Mouse (Mus musculus): Measurements from ENCODE around the gene Krt84.

Krt84 gene

DNA sequence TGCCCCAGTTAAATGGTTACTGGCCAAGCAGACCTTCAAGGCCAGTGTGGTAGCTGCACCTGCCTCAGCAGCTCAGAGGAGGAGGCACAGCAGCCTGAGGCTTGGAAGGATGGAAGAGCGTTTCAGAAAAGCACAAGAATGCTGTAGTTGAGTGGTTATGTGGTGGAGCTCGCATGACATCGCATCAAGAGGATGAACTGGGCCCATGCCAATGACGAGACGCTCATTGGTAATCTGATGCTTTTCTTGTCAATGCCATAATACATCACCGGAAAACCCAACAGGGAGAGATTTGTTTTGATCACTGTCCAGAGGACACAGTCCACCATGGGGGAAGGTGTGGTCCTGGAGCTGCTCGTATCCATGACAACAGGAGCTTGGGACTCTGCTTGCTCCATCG, 37.4 kb downstream of the Krt84 start:
- DNase-seq (ENCODE audit: low read depth), result peak; percentile 86

GRCm38 (mm10) chr15:101494203-101494602, 38.4 kb downstream of the Krt84 start:
- DNase-seq (ENCODE audit: low read depth), result peak; percentile 31

DNA sequence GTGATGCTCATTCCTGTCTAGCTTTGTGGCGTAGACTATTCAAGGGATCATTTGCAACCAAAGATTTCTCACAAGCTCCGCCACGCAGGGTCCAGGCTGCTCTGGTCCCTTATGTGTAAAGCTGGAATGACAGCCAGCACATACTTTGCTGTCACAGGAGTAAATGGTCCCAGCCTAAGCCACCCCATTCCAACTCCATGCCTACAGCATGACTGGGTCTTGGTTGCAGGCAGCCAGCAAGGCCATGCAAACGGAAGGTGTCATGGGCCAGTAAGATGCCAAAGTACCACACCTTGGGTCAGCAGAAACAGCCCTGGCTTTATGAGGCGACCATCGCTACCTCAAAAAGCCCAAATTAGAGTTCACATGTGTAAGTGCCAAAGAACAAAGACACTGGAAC, 38.9 kb downstream of the Krt84 start:
- no peak for DNase-seq (ENCODE audit: low read depth)

GRCm38 (mm10) chr15:101492718-101493117, 39.9 kb downstream of the Krt84 start:
- DNase-seq (ENCODE audit: low read depth), result peak; percentile 29

DNA sequence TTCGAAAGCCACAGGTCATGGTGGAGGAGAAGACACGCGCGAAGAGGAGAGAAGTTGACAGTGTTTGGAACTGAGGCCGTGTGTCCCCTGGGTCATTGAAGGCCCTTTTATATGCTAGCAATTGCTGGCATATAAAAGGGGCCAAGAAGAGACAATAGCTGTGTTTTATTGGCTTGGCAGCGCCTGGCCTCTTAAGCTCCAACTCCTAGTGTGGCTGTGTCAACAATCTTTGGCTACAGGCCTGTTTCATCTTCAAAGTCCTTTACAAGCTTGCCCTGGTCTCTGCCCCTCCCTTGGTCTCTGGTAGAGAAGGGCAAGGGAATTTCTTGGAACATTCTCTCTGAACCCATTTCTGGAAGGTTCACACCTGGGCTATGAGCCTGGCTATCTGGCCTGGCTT, 41.2 kb downstream of the Krt84 start, which contains the start of gene Krt83:
Gene Krt83 (minus strand): TSS at position 82 of the 400 bp plus-strand sequence.
- no peak for DNase-seq (ENCODE audit: low read depth)

DNA sequence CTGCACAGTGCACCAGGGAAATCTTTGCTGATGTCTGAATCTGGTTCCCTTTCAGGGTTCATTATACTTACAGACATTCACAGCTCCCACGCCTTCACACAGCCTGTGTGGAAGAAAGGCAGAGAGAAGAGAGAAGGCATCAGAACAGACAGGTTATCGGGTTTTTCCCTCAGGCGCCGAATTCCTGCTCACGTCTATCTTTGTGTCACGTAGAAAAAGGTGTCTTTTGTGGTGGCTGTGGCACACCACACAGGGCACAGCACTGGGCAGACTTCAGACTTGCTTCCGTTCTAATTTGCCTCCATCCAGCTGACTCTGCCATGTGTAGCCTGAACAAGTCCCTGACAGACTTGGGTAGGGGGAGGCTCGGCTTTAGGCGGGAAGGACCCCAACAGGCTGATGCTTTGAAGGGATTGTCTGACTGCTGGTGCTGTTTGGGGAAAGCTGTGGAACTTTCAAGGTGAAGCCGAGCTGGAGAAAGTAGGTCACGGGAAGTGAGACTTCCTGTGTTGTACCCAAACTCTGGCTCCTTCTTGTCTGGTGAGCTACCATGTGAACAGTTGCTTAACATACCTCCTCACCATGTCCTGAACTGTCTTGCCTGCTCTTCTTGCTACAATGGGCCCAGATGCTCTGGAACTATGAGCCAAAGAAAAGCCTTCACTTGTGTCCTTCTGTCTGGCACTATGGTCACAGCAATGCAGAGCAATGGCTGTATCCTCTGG, 46.5 kb downstream of the Krt84 start:
- no peak for DNase-seq (ENCODE audit: low read depth)

DNA sequence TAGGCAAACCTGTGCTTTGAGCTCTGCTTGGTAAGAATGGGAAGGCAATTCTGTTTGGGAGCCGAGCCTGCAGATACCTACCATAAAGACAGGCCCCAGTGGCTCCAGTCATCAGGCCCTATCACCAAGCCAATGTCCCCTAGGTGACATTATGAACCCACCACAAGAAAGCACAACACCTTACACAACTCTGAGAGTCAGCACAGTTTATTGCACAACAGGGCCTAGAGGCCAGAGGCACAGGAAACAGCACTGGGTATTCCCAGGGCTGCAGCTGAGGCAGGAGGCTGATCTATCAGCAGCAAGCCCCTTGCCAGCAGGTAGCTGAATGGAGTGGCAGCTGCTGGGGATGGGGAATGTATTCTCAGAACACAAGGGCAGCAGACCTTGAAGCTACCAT, 47.7 kb downstream of the Krt84 start:
- peak; percentile 29 for DNase-seq (ENCODE audit: low read depth)

- DNase-seq (ENCODE audit: low read depth), result peak; percentile 59
Measured at GRCm38 (mm10) chr15:101483646-101484045, 49.0 kb downstream of the Krt84 start.

DNA sequence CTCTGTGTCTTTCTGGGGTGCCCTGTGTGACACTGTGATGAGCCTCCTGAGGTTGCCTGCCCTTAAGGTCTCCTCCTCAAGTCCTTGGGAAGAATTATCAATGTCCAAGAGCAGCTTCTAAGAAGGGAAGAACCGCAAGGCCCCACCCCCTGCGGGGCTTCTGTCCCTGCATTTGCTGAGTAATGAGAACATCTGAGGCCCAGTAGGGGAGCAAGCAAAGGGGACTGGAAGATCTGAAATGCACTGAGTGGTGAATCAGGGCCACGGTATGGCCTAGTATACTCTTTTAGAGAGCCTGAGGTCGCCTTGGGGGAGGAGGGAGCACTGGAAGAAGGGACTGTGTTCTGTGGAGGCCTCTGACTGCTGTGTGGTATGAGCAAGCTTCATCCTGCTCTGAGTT, 50.6 kb downstream of the Krt84 start:
- DNase-seq (ENCODE audit: low read depth), result peak; percentile 79

GRCm38 (mm10) chr15:101479666-101480060, 53.0 kb downstream of the Krt84 start:
- DNase-seq (ENCODE audit: low read depth), result no peak

DNA sequence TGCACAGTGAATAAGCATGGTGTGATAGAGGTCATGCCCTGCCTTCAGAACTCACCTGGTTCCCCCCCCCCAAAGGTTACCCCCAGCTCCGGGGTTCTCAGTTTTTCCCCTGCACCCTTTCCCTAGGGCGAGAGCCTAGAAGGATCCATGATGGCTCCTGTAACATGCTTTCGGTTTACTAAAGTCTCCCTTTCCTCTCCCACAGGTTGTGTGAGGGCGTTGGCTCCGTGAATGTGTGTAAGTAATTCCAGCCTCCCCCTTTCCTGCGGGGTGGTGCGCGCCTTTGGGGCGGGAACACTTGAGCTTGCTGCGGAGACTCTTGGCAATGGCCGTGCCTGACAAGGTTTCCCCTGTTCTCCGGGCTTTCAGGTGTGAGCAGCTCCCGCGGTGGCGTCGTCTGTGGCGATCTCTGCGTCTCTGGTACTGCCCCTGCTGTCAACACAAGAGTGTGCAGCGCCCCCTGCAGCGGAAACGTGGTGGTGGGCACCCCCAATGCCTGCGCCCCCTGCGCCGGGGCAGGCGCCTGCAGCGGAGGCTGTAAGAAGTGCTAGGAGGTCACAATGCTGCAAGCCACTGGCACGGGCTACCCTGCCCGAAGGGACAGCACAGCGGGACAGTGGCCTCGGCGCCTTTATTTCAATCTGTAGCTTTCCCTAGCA, 53.5 kb downstream of the Krt84 start:
- DNase-seq (ENCODE audit: low read depth), result no peak

Data from NIH3T3 (cell line).